Mouse (Mus musculus): ENCODE data around the gene Ptprg.

DNA sequence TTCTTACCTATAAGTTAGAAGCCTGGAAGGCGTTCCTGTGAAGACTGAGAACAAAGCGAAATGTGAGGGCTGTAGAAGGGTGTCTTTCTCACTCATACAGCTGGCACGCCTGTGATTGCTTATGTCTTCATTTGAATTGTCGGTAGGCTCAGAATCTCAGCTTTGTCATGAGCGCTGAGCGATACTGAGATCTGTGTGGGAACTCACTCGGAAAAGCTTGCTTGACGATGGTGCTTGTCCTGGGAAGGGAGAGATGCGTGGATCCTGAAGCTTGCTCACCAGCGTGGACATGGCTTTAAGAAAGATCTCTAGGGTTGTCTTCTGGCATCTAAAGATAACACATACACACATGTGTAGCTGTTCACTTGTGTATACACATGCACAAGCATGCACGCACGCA lies 516.4 kb downstream of the Ptprg start:
- TF ChIP-seq POLR2A (IDR thresholded peaks at IDR 0.05; ENCODE audit: low read depth, low read length) = no peak
- no peak for TF ChIP-seq CTCF (IDR thresholded peaks at IDR 0.05; ENCODE audit: borderline replicate concordance, insufficient read depth, low read length)

Data from embryonic fibroblast, embryonic 13.5 days (primary cell).